Mouse (Mus musculus): ENCODE results near the gene Irf4. TPM values are rescaled to one million over a fixed set of nuclear protein-coding genes. Genes with fewer than 3 reads are reported as not detected.

The Irf4 gene
- total RNA-seq (2023): 555 to 629 TPM (median 589 TPM) in 4 replicates

DNA sequence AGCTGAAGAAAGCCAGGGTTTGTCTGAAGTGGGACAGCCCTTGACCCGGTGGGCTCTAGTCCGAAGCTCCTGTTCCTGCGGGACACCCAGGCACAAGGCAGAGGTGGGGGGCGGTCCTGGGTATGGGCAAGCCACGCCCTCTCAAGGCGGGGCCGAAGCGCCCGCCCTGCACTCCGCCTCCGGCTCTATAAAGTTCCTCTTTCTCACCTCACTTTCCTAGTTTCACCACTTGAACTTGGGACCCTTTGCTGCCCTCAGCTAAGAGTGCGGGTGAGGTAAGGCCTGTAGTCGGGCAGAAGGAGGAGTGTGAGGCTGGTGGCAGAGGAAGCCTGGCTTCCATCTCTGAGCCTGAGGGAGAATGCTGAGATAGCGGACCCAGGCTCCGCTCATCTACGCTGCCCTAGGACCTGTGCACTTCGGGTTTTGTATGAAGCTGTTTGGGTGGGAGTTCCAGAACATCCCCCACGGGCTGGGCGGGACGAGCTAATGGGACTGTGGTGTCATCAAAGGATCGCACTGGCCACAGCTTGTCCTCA lies at the start of gene Irf4:
Gene Irf4 (plus strand): TSS at position 206 of the 536 bp plus-strand sequence.

Other genes with a start within 250 kb of the Irf4 start
- 94.2 to 102 TPM (median 95.4 TPM) in 4 replicates for gene Uqcrfs1, start 203.9 kb upstream of the Irf4 start, total RNA-seq (2023)
- gene Dusp22, start 89.2 kb upstream of the Irf4 start, total RNA-seq (2023): 23.3 to 27.2 TPM (median 26.2 TPM) in 4 replicates
- 1.7 to 4.9 TPM (median 2.5 TPM) in 4 replicates for gene Hus1b, start 198.5 kb downstream of the Irf4 start, total RNA-seq (2023)
- 57.1 to 62.7 TPM (median 60.3 TPM) in 4 replicates for gene Exoc2, start 224.9 kb downstream of the Irf4 start, total RNA-seq (2023)
- gene Gm5447, start 225.0 kb downstream of the Irf4 start, total RNA-seq (2023): not detected in 4 replicates

Measured in B cell, adult 62 days (primary cell).